Mouse (Mus musculus) stomach, postnatal 0 days (tissue): Measurements from ENCODE around the gene Pde4dip.

Experiments used
- CTCF ChIP-seq: IDR thresholded peaks from 2 replicates; pipeline ENCODE4 v1.5.1; 2016; ENCODE audit warnings: antibody characterized with exemption, low read depth, mild to moderate bottlenecking, moderate library complexity
- EP300 ChIP-seq: optimal IDR thresholded peaks from 2 replicates; pipeline ENCODE3; 2016; ENCODE audit warnings: antibody characterized with exemption

DNA sequence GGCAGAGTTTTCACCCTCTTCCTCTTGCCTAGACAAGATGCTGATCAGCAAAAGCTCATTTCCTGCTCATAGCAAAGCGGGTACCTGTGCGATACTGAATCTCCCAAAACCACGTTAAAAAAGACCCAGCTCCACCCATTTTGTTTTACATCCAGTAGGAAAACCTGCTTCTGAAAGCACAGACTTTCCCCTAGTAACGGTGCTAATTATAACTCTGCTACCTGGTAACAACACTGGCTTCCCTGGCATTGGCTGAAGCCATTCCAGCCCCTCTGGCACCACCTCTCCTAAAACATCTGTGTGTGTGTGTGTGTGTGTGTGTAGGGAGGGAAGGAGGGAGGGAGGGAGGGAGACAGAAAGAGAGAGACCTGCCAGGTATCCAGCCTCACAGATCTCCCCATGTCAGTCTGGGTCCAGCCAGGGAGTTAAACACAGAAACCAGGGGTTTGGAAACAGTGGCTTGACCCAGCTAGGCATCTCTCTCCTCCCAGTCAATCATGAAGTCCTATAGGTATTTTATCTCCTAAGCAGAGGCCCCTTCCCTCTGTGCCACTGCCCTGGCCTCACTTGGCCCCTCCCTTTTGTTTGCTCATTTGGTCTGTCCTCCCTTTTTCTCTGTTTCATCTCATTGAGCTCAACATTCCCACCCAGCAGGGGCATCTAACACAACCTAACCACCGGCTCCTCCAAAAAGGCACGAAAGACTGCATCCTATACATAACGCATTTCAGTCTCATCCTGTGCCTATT is 76.7 kb downstream of the Pde4dip start:
- no peak for TF ChIP-seq EP300
- TF ChIP-seq CTCF: no peak
